Mouse (Mus musculus) ES-E14 (cell line): Measurements from ENCODE around the gene Maged2.
"Not testable (repeated sequence)": the region's sequence is repeated elsewhere in the genome, so short reads cannot be mapped to it uniquely, and the experiment has no call there.

ENCODE experiments used
- MAFK ChIP-seq: IDR thresholded peaks from 2 replicates; pipeline ENCODE4 v1.6.1; 2014; ENCODE audit warnings: mild to moderate bottlenecking, low read depth, low read length, inconsistent platforms; ENCODE audit not compliant: insufficient read depth
- ZNF384 ChIP-seq: IDR thresholded peaks from 2 replicates; pipeline ENCODE4 v1.6.1; 2012; ENCODE audit warnings: low read depth, low read length, inconsistent platforms

DNA sequence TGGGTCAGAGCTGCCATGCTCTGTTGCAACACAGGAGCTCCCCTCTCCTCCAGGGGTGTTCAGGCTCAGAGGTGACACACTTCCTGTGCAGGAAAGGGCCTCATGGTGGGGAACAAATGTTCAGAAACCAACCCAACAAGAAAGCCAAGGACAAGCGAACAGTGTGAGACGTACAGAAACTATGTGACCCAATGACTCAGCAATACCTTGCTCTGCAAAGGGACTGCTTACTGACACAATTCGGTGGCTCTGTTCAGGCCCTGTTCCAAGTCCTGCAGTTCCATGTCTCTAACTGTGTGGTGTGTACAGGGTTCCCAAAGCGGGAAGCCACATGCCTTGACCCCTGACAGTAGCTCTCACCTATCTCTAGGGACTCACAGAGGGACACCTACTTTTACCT is 13.2 kb downstream of the Maged2 start:
- not testable (repeated sequence) for TF ChIP-seq MAFK, ZNF384
